Mouse (Mus musculus): ENCODE measurements around the gene Wipi2. TPM values are rescaled to one million over a fixed set of nuclear protein-coding genes. Genes with fewer than 3 reads are reported as not detected.
A peak's percentile ranks its signal among the peaks of the same experiment; 100 is the strongest.

Gene Wipi2
- polyA plus RNA-seq, 1 experiment from 2014 or later = 33.4 TPM

DNA sequence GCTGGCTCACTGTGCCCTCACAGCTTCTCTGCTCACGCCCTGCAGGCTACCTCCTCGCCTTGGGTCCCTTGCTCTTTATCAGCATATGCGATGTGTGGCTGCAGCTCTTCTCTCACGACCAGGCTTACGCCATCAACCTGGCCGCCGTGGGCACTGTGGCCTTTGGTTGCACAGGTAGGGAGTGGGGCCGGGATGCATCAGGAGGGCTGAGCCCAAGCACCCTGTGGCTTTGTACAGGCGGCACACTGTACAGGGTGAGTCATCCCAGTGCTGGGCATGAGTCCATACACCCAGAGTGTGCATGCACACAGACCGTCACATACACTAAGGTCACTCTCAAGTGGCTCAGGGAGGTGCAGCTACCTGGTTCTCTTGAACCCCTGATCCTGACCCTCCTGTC lies 86.5 kb downstream of the Wipi2 start:
- 80% methylated on average over 10 of the region's 10 CpGs for WGBS
- no peak overlapping the region for H3K27ac ChIP-seq (replicated peaks)
- TF ChIP-seq EP300 (optimal IDR thresholded peaks at IDR 0.05) (no peak), CTCF (IDR thresholded peaks at IDR 0.05; ENCODE audit: low read depth) (no peak)
- no peak overlapping the region for H3K4me2 ChIP-seq (replicated peaks; ENCODE audit: low read depth)
- no peaks in the 10 kb centered on the region for H3K9me3 ChIP-seq (ENCODE audit: control insufficient read depth, low read length)
- H3K4me1 ChIP-seq (replicated peaks; ENCODE audit: control insufficient read depth, insufficient read depth) = no peaks in the 10 kb centered on the region
- no peak overlapping the region for H3K9ac ChIP-seq (ENCODE audit: low read length)
- no peak overlapping the region for H3K4me3 ChIP-seq (ENCODE audit: low read depth, low read length)
- ATAC-seq (ENCODE audit: low FRiP score, low TSS enrichment) = no peak
- DNase-seq (ENCODE audit: low spot score) = no peak
- H3K27me3 ChIP-seq (ENCODE audit: control insufficient read depth, insufficient read depth, low read length) = no peaks in the 10 kb centered on the region
- H3K36me3 ChIP-seq (ENCODE audit: control insufficient read depth, insufficient read depth, low read length) = no peaks in the 10 kb centered on the region

DNA sequence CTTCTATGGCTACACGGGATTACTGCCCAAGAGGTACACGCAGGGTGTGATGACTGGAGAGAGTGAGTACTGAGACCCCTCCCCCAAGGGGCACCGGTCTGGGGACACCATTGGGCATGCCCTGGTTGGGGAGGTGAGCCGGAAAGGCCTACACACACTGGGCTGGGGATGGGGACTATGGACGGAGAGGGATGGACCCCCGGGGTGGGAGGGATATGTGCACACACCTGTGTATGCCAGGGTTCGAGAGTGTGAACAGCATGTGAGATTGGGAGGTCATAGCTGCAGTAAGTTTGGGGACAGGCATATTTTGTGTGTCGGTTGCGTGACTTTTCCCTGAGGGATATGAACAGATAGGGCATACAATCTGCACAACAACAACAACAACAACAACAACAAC lies 87.6 kb downstream of the Wipi2 start:
- Histone ChIP-seq H3K4me1 (replicated peaks; ENCODE audit: control insufficient read depth, insufficient read depth) (no peaks in the 10 kb centered on the region), H3K4me3 (ENCODE audit: low read depth, low read length) (no peak overlapping the region), H3K9me3 (ENCODE audit: control insufficient read depth, low read length) (no peaks in the 10 kb centered on the region), H3K9ac (ENCODE audit: low read length) (no peak overlapping the region), H3K27ac (replicated peaks) (no peak overlapping the region), H3K27me3 (ENCODE audit: control insufficient read depth, insufficient read depth, low read length) (no peaks in the 10 kb centered on the region), H3K36me3 (ENCODE audit: control insufficient read depth, insufficient read depth, low read length) (no peaks in the 10 kb centered on the region), H3K4me2 (replicated peaks; ENCODE audit: low read depth) (no peak overlapping the region)
- no peak for ATAC-seq (ENCODE audit: low FRiP score, low TSS enrichment)
- DNase-seq (ENCODE audit: low spot score) = no peak
- no peak for TF ChIP-seq EP300 (optimal IDR thresholded peaks at IDR 0.05)
- TF ChIP-seq CTCF (IDR thresholded peaks at IDR 0.05; ENCODE audit: low read depth) = no peak
- 74% methylated on average over 9 of the region's 9 CpGs for WGBS

DNA sequence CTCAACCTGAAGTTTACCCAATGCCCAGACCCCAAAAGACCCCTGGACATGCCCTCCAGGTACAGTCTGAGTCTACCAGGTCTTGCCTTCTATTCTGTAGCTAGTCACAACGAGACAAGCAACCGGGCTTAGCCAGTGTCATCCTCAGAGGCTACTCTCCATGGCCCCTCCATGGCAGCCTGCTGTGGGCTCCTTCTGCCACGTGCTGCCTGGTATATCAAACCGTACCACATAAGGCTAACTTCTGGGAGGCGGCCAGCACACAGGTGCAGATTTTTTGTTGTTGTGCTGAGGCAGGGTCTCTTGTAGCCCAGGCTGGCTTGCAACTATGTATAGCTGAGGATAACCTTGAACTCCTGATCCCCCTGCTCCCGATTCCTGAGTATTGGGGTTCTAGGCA lies 88.6 kb downstream of the Wipi2 start:
- no peak for ATAC-seq (ENCODE audit: low FRiP score, low TSS enrichment)
- Histone ChIP-seq H3K27me3 (ENCODE audit: control insufficient read depth, insufficient read depth, low read length) (no peaks in the 10 kb centered on the region), H3K9ac (ENCODE audit: low read length) (no peak overlapping the region), H3K9me3 (ENCODE audit: control insufficient read depth, low read length) (no peaks in the 10 kb centered on the region), H3K4me3 (ENCODE audit: low read depth, low read length) (no peak overlapping the region), H3K4me1 (replicated peaks; ENCODE audit: control insufficient read depth, insufficient read depth) (no peaks in the 10 kb centered on the region), H3K27ac (replicated peaks) (no peak overlapping the region), H3K36me3 (ENCODE audit: control insufficient read depth, insufficient read depth, low read length) (no peaks in the 10 kb centered on the region), H3K4me2 (replicated peaks; ENCODE audit: low read depth) (no peak overlapping the region)
- 75% methylated on average over 6 of the region's 6 CpGs for WGBS
- DNase-seq (ENCODE audit: low spot score) = no peak
- TF ChIP-seq EP300 (optimal IDR thresholded peaks at IDR 0.05) (no peak), CTCF (IDR thresholded peaks at IDR 0.05; ENCODE audit: low read depth) (no peak)

DNA sequence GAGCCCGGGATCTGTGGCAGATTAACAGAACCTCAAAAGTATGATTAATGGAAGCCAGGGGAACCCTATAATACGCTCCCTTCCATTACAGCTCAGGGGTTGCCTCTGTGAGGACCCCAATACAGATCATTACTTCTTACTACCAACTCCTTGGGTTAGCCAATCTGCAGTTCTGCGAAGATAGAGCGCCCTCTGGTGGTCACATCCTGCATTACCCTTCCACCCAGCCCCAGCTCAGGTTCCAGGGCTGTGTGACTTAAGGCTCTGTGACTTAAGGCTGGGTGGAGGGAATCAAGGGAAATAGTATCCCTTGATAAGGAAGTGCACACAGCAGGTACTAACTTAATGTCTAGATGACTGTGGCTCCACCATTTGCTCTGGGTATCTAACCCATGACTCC lies 90.5 kb downstream of the Wipi2 start:
- Histone ChIP-seq H3K4me3 (ENCODE audit: low read depth, low read length) (no peak overlapping the region), H3K4me1 (replicated peaks; ENCODE audit: control insufficient read depth, insufficient read depth) (no peaks in the 10 kb centered on the region), H3K36me3 (ENCODE audit: control insufficient read depth, insufficient read depth, low read length) (no peaks in the 10 kb centered on the region), H3K4me2 (replicated peaks; ENCODE audit: low read depth) (no peak overlapping the region), H3K9me3 (ENCODE audit: control insufficient read depth, low read length) (no peaks in the 10 kb centered on the region), H3K9ac (ENCODE audit: low read length) (no peak overlapping the region), H3K27ac (replicated peaks) (no peak overlapping the region), H3K27me3 (ENCODE audit: control insufficient read depth, insufficient read depth, low read length) (no peaks in the 10 kb centered on the region)
- DNase-seq (ENCODE audit: low spot score) = peak; percentile 78
- 0 out of 2 replicates have a peak, but pooled peaks have one; percentile 24 for ATAC-seq (ENCODE audit: low FRiP score, low TSS enrichment)
- WGBS = 20% methylated on average over 4 of the region's 4 CpGs
- TF ChIP-seq CTCF (IDR thresholded peaks at IDR 0.05; ENCODE audit: low read depth) (peak; percentile 94), EP300 (optimal IDR thresholded peaks at IDR 0.05) (no peak)

DNA sequence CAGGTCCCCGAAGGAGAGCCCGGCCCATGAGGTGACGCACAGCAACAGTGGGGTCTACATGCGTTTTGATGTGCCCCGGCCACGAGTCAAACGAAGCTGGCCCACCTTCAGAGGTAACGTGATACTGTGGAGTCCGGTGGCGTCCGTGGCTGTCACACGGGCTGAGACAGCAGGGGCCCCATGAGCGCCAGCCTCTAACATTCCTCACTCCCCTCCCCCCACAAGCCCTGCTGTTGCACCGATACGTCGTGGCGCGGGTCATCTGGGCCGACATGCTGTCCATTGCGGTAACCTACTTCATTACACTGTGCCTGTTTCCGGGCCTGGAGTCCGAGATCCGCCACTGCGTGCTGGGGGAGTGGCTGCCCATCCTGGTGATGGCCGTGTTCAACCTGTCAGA lies 91.0 kb downstream of the Wipi2 start:
- Histone ChIP-seq H3K27me3 (ENCODE audit: control insufficient read depth, insufficient read depth, low read length) (no peaks in the 10 kb centered on the region), H3K36me3 (ENCODE audit: control insufficient read depth, insufficient read depth, low read length) (no peaks in the 10 kb centered on the region), H3K4me1 (replicated peaks; ENCODE audit: control insufficient read depth, insufficient read depth) (no peaks in the 10 kb centered on the region), H3K9ac (ENCODE audit: low read length) (no peak overlapping the region), H3K27ac (replicated peaks) (no peak overlapping the region), H3K4me3 (ENCODE audit: low read depth, low read length) (no peak overlapping the region), H3K9me3 (ENCODE audit: control insufficient read depth, low read length) (no peaks in the 10 kb centered on the region), H3K4me2 (replicated peaks; ENCODE audit: low read depth) (no peak overlapping the region)
- 60% methylated on average over 25 of the region's 25 CpGs for WGBS
- 0 out of 2 replicates have a peak, but pooled peaks have one; percentile 10 for ATAC-seq (ENCODE audit: low FRiP score, low TSS enrichment)
- DNase-seq (ENCODE audit: low spot score) = no peak
- TF ChIP-seq EP300 (optimal IDR thresholded peaks at IDR 0.05) = no peak
- no peak for TF ChIP-seq CTCF (IDR thresholded peaks at IDR 0.05; ENCODE audit: low read depth)

DNA sequence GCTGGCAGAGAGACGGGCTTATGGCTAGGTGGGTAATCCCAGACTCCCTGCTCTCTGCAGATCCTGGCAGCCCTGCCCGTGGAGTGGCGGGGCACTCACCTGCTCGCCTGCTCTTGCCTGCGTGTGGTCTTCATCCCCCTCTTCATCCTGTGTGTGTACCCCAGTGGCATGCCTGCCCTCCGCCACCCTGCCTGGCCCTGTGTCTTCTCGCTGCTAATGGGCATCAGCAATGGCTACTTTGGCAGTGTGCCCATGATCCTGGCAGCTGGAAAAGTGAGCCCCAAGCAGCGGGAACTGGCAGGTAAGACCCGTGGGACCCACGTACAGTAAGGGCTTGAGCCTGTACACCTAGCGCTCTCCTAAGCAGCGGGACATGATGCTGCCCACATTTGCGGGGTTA lies 92.4 kb downstream of the Wipi2 start:
- Histone ChIP-seq H3K27ac (replicated peaks) (no peak overlapping the region), H3K9ac (ENCODE audit: low read length) (no peak overlapping the region), H3K4me1 (replicated peaks; ENCODE audit: control insufficient read depth, insufficient read depth) (no peaks in the 10 kb centered on the region), H3K4me2 (replicated peaks; ENCODE audit: low read depth) (no peak overlapping the region), H3K9me3 (ENCODE audit: control insufficient read depth, low read length) (no peaks in the 10 kb centered on the region), H3K36me3 (ENCODE audit: control insufficient read depth, insufficient read depth, low read length) (no peaks in the 10 kb centered on the region), H3K27me3 (ENCODE audit: control insufficient read depth, insufficient read depth, low read length) (no peaks in the 10 kb centered on the region), H3K4me3 (ENCODE audit: low read depth, low read length) (no peak overlapping the region)
- ATAC-seq (ENCODE audit: low FRiP score, low TSS enrichment) (no peak), DNase-seq (ENCODE audit: low spot score) (no peak)
- TF ChIP-seq EP300 (optimal IDR thresholded peaks at IDR 0.05) = no peak
- TF ChIP-seq CTCF (IDR thresholded peaks at IDR 0.05; ENCODE audit: low read depth) = no peak
- WGBS = 80% methylated on average over 12 of the region's 13 CpGs

Other genes with a start within 250 kb of the Wipi2 start
- 3.5 and 3.8 TPM in 2 replicates for gene Foxk1, start 226.2 kb upstream of the Wipi2 start, polyA plus RNA-seq (2015; fragmentation: Nextera tagmentation; extraction: Ambion mirVana)
- gene Ap5z1, start 163.8 kb upstream of the Wipi2 start, polyA plus RNA-seq (2015; fragmentation: Nextera tagmentation; extraction: Ambion mirVana) = 4.2 and 5.0 TPM in 2 replicates
- not detected in 2 replicates for gene Papolb, start 97.6 kb upstream of the Wipi2 start, polyA plus RNA-seq (2015; fragmentation: Nextera tagmentation; extraction: Ambion mirVana)
- gene Radil, start 76.6 kb upstream of the Wipi2 start, polyA plus RNA-seq (2015; fragmentation: Nextera tagmentation; extraction: Ambion mirVana) = 0.36 and 0.44 TPM in 2 replicates
- 1.2 and 1.3 TPM in 2 replicates for gene Mmd2, start 18.9 kb upstream of the Wipi2 start, polyA plus RNA-seq (2015; fragmentation: Nextera tagmentation; extraction: Ambion mirVana)
- gene Slc29a4, start 64.8 kb downstream of the Wipi2 start, polyA plus RNA-seq (2015; fragmentation: Nextera tagmentation; extraction: Ambion mirVana) = 1.5 and 2.3 TPM in 2 replicates
- gene Tnrc18, start 190.0 kb downstream of the Wipi2 start, polyA plus RNA-seq (2015; fragmentation: Nextera tagmentation; extraction: Ambion mirVana) = 12.0 and 12.5 TPM in 2 replicates

Measured in stomach, postnatal 0 days (tissue).